Mouse (Mus musculus) lung, postnatal 25 days (tissue): ENCODE data around the gene Rdh14.

ENCODE experiments used
- DNase-seq: peaks from one replicate; pipeline ENCODE4 v3.0.0; 2022; ENCODE audit warnings: low spot score

The Rdh14 gene

DNA sequence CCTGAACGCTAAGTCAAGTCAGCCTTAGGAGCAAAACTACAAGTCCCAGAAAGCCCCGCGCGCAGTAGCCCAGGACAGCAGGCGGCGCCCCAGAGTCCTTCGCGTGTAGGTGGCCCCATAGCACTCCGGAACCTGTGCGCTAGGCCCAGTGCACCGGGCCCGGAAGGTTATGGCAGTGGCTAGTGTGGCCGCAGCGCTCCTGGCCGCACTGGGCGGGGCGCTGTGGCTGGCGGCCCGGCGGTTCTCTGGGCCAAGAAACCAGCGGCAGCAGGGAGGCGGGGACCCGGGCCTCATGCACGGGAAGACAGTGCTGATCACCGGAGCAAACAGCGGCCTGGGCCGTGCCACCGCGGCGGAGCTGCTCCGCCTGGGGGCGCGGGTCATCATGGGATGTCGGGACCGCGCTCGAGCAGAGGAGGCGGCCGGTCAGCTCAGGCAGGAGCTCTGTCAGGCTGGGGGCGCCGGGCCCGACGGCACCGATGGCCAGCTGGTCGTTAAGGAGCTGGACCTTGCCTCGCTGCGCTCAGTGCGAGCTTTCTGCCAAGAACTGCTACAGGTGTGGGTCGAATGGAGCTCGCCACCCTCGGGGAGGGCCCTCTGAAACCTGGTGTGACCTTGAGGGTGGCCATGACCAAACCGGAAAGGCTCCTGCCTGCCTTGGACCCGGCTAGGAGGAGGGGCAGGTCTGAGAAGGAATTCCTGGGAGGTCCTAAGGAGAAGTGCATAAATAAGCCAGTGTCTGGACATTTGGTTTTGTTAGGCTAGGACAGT lies at the start of gene Rdh14:
Gene Rdh14, plus strand, starts transcription at position 102 of the 771 bp plus-strand sequence.
- DNase-seq = peak; percentile 97

DNA sequence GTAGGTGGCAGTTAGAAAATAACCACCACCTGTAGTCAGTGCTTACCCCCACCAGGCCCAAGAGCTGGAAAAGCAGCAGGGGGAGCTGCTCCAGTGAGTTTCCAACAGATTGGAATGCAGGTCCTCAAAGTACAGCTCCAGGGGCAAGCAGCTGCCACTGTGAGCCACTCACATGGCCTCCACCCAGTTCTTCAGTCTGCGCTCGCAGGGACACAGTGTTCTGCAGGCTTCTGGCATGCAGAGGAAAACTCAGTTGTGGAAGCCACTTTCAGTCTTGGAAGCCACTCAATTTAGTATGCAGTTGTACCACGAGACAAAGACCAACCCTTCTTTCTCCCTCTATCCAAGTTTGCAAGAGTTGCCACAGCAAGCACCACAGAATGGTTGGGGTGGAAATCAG lies 39.9 kb upstream of the Rdh14 start:
- DNase-seq = peak; percentile 54

DNA sequence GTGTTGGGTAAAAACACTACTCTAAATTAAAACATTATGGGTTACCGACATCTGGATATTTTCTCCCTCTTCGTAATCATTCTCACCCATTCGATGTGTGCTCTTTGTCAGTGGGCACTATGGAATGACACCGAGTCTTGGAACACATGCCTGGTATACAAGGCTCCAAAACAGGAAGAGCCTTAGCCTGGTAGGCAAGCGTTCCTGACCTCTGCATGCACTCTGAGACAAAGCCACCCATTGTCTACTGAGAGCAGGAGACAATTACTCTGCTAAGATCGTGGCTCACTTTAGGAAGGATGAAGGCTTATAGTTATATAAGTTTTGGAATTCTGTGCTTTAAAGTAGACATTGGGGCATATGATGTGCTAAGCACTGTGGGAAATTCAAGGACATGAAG lies 32.8 kb upstream of the Rdh14 start:
- no peak for DNase-seq

DNA sequence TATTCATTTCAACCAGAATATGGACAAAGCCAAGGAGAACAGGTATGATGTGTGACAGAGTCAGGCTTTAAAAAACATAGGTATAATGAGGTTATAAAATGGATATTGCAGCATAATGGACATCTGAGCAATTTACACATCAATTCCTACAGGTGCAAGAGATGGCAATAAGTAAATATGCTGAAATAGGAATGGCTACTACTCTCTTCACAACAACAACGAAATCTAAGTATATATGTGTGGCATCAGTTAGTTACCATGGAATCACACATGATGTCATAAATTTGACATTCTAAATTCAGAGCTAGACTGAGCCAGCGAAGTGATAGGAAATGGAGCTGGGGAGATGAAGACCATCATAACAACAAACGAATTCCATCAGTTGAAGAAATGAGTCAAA lies 20.9 kb upstream of the Rdh14 start, which contains the start of gene Nt5c1b:
Gene Nt5c1b, plus strand, starts transcription at position 301 of the 400 bp plus-strand sequence.
- DNase-seq = no peak

DNA sequence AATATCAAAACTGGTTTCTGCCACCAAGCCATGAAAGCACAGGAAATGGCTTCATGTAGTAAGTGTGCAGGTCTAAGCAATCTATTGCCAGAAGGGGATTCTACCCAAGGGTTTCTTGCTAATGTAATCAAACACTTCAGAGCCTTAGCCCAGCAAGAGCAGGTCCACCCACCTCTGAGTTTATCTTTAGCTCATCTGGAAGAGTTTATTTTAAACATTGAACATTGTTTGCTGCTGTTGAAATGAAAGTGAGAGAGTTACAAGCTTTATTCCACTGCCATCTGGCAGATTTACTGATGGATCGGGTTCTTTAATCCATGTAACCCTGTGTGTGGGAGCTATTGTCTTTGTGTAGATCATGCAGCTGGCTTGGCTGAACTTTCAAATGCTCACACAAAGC lies 10.2 kb downstream of the Rdh14 start:
- no peak for DNase-seq

DNA sequence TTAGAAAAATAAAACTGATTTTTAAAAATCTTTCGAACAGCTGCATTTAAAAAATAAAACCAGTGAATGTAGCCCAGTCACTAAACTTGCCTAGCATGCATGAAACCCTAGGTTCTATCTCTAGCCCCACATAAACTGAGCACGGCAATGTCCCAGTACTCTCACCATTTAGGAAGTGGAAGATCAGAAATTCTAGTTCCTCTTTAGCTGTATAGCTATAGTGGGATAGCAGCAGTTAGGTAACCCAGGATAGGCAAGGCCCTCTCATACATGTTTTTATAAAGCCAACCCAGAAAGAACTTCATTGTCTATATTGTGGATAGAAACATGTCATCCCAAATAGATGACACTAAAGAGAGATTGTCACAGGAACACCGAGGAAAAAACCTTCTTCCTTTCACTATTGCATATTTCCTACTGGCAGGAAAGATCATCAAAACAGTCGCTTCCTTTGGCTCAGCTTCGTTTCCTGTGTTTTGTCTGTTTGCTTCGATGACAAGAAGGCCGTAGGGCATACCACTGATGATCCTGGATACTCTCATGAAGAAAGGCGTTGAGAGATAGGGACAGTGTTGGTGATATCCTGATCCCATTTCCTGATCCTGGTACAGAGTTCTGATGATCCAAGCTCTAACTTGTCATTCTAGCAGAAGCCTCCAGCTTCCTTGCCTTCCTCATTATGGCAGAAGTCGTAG lies 12.0 kb downstream of the Rdh14 start:
- peak; percentile 26 for DNase-seq

DNA sequence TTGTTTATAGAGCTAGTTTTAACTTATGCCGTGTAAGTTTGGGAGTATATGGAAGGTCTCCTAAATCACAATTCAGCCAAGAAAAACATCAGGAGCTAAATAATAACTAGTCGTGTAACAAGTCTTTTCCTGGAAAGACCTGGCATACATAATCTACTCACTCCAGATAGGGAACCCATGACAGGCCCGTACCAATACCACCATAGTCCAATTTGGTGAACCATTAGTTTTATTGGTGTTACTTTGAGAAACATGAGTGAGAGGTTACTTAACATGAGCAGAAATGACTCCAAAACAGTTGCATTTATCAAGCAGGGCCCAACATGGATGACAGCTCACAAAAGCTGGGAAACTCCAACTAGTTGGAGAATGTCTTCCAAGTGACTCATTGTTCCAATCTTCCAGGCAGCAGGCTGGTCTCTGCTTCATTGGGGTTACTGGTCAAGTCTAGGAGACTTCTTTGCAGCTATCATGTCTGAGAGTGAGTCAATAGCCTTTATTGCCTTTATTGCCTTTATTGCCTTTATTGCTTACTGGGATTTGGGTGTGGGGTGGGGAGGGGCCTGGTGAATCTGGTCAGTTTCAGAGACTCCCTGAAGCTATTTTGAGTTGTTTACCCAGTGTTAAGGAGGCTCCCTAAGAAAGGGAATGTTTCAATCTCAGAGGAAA lies 20.1 kb downstream of the Rdh14 start:
- no peak for DNase-seq

DNA sequence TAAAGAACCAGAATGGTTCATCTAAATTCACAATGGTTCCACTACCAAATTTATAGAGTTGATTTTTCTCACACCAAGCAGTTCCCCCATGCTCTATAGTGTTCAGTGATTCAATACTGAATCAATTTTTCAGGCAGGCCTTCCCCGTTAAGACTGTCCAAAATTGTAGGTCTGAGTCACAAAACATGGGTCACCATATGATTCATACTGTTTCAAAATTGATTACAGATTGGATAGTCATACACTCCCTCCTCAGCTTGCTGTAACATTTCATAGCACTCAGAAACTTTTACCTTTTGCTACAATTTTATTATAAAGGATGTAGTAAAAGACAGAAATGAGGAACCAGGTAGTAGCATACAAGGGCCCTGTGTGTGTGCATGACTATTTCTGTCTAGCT lies 20.9 kb downstream of the Rdh14 start:
- DNase-seq = no peak

DNA sequence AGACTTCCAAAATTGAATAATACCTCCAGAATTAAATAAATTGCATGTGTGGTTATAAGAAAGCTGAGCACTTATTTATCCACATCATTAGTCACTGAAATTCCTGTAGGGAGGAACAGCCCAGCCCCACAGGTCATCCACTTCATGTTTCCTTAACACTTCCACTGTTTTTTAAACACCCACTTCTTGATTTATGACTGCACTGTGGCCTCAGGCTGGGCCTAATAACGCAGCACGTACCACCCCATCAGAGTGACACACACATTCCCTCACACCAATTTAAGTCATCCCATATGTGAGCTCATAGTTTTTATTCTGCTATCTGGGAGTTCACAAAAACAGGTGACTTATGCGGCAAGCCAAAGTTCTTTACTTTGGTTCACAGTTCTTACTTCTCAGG lies 31.8 kb downstream of the Rdh14 start:
- no peak for DNase-seq

DNA sequence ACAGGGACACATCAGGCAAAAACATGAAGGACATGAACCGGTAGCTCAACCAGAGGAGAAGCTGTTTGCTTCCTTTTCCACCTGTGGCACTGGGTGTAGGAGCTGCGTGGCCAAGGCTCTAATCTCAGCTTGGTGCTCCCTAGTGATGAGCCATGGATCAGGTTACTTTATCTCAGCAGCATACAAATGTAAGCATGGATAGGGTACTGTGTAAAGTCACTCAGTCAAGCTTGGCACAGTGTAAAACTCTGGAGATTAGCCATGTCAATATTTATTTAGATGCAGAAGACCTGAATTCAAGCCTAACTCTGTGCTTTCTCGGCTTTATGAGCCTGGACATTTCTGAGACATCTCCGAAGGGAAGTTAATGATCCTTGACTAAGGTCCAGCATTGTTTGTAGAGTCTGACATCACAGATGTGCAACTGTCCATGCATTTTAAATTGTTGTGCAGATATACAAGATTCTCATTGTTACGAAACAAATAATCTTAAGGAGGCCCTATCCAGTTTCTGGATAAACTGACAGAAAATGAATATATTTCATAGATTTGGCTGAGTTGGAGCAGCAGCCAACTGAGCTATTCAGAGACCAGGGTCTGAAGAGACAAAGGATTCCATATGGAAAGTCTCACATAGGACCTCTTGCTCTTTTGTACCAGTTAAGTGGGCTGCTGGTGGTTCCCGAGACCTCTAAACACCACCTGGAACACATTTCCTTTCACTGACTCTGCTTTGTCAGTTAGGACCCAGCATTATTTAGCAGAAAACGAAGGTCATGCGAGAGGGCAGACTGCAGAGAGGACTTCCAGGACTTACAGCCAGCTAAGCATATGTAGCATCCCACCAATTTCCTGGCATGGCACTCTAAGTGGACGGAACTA lies 35.7 kb downstream of the Rdh14 start:
- no peak for DNase-seq

DNA sequence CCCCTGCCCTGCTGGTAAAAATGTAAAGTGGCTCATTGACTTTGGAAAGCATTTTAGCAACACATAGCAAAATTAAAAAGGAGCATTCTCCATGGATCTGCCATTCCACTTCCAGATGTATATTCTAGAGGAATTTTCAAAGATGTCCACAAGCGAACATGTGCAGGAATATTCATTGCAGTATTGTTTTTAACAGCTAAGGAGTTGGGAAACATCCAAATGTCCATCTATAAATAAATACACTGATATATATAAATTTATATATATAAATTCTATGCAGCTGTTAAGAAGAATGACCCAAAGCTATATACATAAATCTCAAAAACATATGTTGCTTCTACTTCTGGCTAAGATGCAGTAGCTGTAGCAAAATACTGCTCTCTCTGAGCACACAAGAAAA lies 40.4 kb downstream of the Rdh14 start:
- no peak for DNase-seq

DNA sequence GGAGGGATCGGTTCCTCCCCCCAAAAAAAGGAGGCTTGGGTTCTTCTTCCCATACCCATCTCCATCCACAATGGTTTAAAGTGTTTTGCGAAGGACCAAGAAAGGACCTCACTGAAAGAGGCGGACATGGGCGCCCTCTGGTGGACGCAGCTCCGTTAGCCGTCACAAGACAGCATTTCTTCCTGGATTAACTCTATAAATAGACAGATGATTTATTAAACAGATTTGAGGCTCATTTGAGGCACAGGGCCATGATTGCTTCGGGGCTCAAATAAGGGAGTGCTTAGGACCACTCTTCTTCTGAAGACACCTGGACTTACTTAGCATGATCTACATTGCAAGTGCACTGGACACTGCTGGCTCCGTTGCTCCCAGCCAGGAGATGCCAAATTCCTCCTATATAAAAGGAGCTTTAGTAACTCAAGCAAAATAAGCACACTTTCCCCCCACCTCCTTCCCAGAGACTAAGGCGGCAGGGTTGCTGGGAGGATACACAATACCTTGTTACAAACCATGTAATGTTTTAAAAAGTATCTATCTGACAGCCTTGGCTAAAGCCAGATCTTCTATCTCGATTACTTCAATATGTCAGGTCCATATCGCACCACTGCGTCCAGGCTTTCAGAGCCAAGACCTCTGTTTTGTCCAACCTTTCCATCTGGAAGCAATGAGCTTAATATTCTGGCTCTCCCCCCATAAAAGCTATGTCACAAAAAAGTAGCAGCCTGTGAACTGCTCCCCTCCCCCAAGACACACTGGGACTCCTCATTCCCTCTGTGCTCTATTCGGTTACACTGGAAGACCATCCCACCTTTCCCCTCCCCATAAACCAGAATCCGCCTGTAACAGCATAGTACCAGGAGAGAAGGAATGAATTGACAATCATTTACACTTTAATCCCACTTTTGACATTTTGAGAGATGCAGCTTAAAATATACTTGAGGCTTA lies 47.8 kb downstream of the Rdh14 start:
- peak; percentile 77 for DNase-seq

DNA sequence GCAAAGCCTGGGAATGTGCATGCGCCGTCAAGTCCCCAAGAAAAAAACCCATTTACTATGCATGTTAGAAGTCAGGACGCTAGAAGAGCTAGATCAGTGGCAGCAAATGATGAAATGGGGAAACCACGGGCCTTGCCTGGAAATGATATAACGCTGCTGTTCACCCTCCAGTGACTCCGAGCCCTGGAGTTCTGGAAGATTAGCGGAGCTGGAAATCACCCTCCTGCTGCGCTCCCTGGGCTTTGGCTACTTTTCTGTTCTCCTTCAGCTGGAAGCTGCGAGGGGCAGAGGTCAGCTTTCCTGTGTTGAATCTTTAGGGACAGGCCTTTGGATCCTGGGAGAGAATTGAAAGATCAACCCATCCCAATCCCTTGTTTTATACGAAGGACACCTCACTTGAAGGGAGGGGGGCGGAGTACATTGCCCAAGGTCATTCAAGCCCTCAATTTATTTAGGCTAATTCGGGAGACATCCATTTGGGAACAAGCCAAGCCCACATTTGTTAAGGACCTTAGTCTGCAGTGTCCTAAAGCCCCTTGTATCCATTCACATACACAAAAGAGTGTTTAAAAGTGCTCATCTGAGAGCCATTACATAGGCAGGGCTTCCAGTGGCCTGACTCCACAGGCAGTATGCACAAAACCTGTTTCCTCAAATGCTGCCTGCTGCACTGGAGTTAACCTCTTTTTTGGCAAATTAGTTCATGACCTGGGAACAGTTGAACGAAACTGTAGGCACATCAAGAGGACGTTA lies 49.1 kb downstream of the Rdh14 start:
- no peak for DNase-seq
